Mouse (Mus musculus): ENCODE data around the gene Spg11. TPM values are rescaled to one million over a fixed set of nuclear protein-coding genes. Genes with fewer than 3 reads are reported as not detected.
"Not testable (repeated sequence)": the region's sequence is repeated elsewhere in the genome, so short reads cannot be mapped to it uniquely, and the experiment has no call there.

Gene Spg11
- polyA plus RNA-seq, 1 experiment from 2014 or later = 9.5 TPM

DNA sequence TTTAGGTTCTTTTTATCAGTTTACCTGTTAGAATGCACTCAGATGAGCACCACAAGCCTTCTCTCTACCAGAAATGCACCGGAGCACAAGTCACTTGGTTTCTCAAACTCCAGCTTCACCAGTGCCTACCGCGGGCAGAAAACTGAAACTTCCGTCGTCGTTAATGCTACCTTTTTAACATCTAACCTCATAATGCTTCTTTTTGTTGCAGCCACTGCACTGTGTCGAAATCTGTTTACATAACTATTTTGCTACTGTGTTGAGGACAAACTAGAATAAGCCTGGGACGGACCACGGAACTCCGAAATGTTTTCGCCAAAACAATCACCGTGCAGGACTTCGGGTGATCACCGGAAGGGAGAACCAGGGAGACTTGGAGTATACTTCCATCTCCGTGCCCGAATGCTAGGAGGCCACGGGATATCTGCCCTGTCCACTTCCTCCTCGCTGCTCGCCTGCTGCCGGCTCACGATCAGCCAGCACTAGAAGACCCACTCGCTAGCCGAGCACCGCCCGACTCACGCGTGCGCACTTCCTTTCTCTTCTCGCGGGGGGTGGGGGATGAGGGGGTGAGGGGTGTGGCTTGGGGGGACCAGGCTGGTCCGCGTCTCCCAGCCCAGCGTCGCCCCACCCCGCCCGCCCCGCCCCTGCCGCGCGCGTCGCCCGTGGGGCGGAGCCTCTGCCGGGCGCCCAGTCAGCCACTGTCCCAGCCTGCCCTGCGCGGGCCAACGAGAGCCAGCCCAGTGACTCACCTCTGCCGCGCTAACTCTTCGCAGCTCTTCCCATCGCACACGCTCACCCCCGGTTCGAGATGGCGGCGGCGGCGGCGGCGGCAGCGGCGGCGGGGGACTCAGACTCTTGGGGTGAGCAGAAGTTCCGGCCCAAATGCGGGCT, 90.1 kb downstream of the Spg11 start, which contains the start of gene Eif3j1:
Eif3j1 (plus strand) TSS at position 685 of the 894 bp plus-strand sequence.
- Histone ChIP-seq H3K27ac (replicated peaks; ENCODE audit: low read depth, low read length) (peak within 1 kb of the TSS; percentile 53), H3K4me2 (ENCODE audit: low read depth, severe bottlenecking) (peak within 1 kb of the TSS; percentile 71), H3K4me3 (ENCODE audit: low read depth, low read length) (peak within 1 kb of the TSS; percentile 88), H3K27me3 (ENCODE audit: control insufficient read depth, insufficient read depth, low read length) (no peaks in the 10 kb centered on the region), H3K36me3 (ENCODE audit: control insufficient read depth, insufficient read depth, low read length) (peaks cover 2% of the 10 kb centered on the region; the same call in 1 of the 2 replicates), H3K9ac (ENCODE audit: low read length) (peak within 1 kb of the TSS; percentile 91), H3K4me1 (ENCODE audit: control insufficient read depth, insufficient read depth, low read length) (0 out of 2 replicates have a peak, but pooled peaks cover 2% of the 10 kb centered on the region), H3K9me3 (ENCODE audit: control insufficient read depth, low read length) (no peaks in the 10 kb centered on the region)
- DNase-seq (ENCODE audit: low spot score) = peak; percentile 91
- under 1% methylated on average over 56 of the region's 67 CpGs for WGBS
- ATAC-seq (ENCODE audit: insufficient number of reproducible peaks, low FRiP score, low TSS enrichment, low read depth) = peak; percentile 99

DNA sequence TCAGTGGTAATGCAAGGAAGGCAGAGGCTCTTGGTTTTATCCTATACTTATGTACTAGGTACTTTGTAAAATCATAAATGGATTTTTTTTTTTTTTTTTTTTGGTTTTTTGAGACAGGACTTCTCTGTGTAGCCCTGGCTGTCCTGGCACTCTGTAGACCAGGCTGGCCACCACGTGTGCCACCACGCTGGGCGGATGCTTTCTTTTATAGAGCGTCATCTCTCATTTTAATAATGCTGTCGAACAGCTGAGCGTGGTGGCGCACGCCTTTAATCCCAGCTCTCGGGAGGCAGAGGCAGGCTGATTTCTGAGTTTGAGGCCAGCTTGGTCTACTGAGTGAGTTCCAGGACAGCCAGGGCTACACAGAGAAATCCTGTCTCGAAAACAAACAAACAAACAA, 91.1 kb downstream of the Spg11 start:
- DNase-seq (ENCODE audit: low spot score); H3K9ac ChIP-seq (ENCODE audit: low read length); ATAC-seq (ENCODE audit: insufficient number of reproducible peaks, low FRiP score, low TSS enrichment, low read depth); H3K4me1 ChIP-seq (ENCODE audit: control insufficient read depth, insufficient read depth, low read length); H3K4me3 ChIP-seq (ENCODE audit: low read depth, low read length); H3K9me3 ChIP-seq (ENCODE audit: control insufficient read depth, low read length); H3K36me3 ChIP-seq (ENCODE audit: control insufficient read depth, insufficient read depth, low read length); H3K27ac ChIP-seq (replicated peaks; ENCODE audit: low read depth, low read length); H3K27me3 ChIP-seq (ENCODE audit: control insufficient read depth, insufficient read depth, low read length); H3K4me2 ChIP-seq (ENCODE audit: low read depth, severe bottlenecking): not testable (repeated sequence)
- 93% methylated on average over 10 of the region's 10 CpGs for WGBS

DNA sequence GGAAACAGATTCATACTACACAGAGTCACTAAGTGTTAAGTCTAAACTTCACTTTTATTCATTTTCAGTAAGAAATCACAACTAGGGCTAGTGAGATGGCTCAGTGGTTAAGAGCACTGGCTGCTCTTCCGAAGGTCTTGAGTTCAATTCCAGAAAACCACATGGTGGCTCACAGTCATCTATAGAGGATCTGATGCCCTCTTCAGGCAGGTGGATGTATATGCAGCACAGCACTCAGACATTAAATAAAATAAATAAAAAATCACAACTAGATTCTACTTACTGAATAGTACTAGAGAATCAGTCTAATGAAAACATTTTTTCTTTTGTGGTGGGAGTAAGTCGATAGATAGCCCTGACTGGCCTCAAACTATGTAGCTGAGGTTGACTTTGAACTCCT, 95.9 kb downstream of the Spg11 start:
- H3K27me3 ChIP-seq (ENCODE audit: control insufficient read depth, insufficient read depth, low read length) = no peaks in the 10 kb centered on the region
- DNase-seq (ENCODE audit: low spot score) = no peak
- no peak for ATAC-seq (ENCODE audit: insufficient number of reproducible peaks, low FRiP score, low TSS enrichment, low read depth)
- no peaks in the 10 kb centered on the region for H3K9me3 ChIP-seq (ENCODE audit: control insufficient read depth, low read length)
- H3K36me3 ChIP-seq (ENCODE audit: control insufficient read depth, insufficient read depth, low read length) = no peaks in the 10 kb centered on the region
- no peak overlapping the region for H3K4me2 ChIP-seq (ENCODE audit: low read depth, severe bottlenecking)
- no peaks in the 10 kb centered on the region for H3K4me1 ChIP-seq (ENCODE audit: control insufficient read depth, insufficient read depth, low read length)
- no peak overlapping the region for H3K27ac ChIP-seq (replicated peaks; ENCODE audit: low read depth, low read length)
- no peak overlapping the region for H3K4me3 ChIP-seq (ENCODE audit: low read depth, low read length)
- WGBS = 74% methylated on average over 2 of the region's 2 CpGs
- no peak overlapping the region for H3K9ac ChIP-seq (ENCODE audit: low read length)

DNA sequence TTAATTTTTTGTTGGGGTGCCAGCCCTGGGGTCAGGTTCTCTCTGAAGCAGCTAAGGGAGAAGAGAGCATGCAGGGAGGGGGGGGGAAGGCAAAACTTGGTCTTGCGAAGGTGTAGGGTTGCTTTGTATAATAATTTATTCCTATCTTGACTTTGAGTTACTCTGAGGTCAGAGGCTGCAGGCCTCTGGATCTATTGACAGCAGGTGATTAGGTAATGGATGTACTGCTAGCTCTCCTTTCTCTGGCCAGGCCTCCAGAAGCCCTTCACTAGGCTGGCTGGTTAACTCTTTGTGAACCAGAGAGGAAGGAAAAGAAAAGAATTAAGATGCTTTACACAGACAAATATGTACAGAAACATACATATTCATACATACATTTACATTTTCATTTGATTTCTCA, 99.5 kb downstream of the Spg11 start:
- Histone ChIP-seq H3K4me3 (ENCODE audit: low read depth, low read length) (no peak overlapping the region), H3K4me2 (ENCODE audit: low read depth, severe bottlenecking) (no peak overlapping the region), H3K4me1 (ENCODE audit: control insufficient read depth, insufficient read depth, low read length) (no peaks in the 10 kb centered on the region), H3K36me3 (ENCODE audit: control insufficient read depth, insufficient read depth, low read length) (peaks cover 3% of the 10 kb centered on the region; the same call in 1 of the 2 replicates), H3K27ac (replicated peaks; ENCODE audit: low read depth, low read length) (no peak overlapping the region), H3K9me3 (ENCODE audit: control insufficient read depth, low read length) (no peaks in the 10 kb centered on the region), H3K27me3 (ENCODE audit: control insufficient read depth, insufficient read depth, low read length) (no peaks in the 10 kb centered on the region), H3K9ac (ENCODE audit: low read length) (no peak overlapping the region)
- WGBS = 50% methylated on average over 1 of the region's 1 CpGs
- DNase-seq (ENCODE audit: low spot score) (no peak), ATAC-seq (ENCODE audit: insufficient number of reproducible peaks, low FRiP score, low TSS enrichment, low read depth) (no peak)

GRCm38 (mm10) chr2:122011441-122011840, 106.7 kb downstream of the Spg11 start:
- WGBS = 89% methylated on average over 7 of the region's 7 CpGs

GRCm38 (mm10) chr2:122008832-122009231, 109.4 kb downstream of the Spg11 start:
- H3K36me3 ChIP-seq (ENCODE audit: control insufficient read depth, insufficient read depth, low read length) = peaks cover under 1% of the 10 kb centered on the region; the same call in 1 of the 2 replicates
- WGBS = 22% methylated on average over 3 of the region's 3 CpGs
- DNase-seq (ENCODE audit: low spot score) = peak; percentile 57

More at GRCm38 (mm10) chr2:122011441-122011840, 106.7 kb downstream of the Spg11 start:
- H3K27me3 ChIP-seq (ENCODE audit: control insufficient read depth, insufficient read depth, low read length) = no peaks in the 10 kb centered on the region
- H3K9ac ChIP-seq (ENCODE audit: low read length) = no peak overlapping the region
- DNase-seq (ENCODE audit: low spot score) (no peak), ATAC-seq (ENCODE audit: insufficient number of reproducible peaks, low FRiP score, low TSS enrichment, low read depth) (no peak)
- H3K36me3 ChIP-seq (ENCODE audit: control insufficient read depth, insufficient read depth, low read length) = peaks cover 3% of the 10 kb centered on the region; the same call in 1 of the 2 replicates
- no peak overlapping the region for H3K27ac ChIP-seq (replicated peaks; ENCODE audit: low read depth, low read length)
- no peak overlapping the region for H3K4me3 ChIP-seq (ENCODE audit: low read depth, low read length)
- no peaks in the 10 kb centered on the region for H3K9me3 ChIP-seq (ENCODE audit: control insufficient read depth, low read length)
- no peaks in the 10 kb centered on the region for H3K4me1 ChIP-seq (ENCODE audit: control insufficient read depth, insufficient read depth, low read length)
- no peak overlapping the region for H3K4me2 ChIP-seq (ENCODE audit: low read depth, severe bottlenecking)

More at GRCm38 (mm10) chr2:122008832-122009231, 109.4 kb downstream of the Spg11 start:
- ATAC-seq (ENCODE audit: insufficient number of reproducible peaks, low FRiP score, low TSS enrichment, low read depth) = no peak
- no peak overlapping the region for H3K4me2 ChIP-seq (ENCODE audit: low read depth, severe bottlenecking)
- no peaks in the 10 kb centered on the region for H3K4me1 ChIP-seq (ENCODE audit: control insufficient read depth, insufficient read depth, low read length)
- H3K9me3 ChIP-seq (ENCODE audit: control insufficient read depth, low read length) = no peaks in the 10 kb centered on the region
- no peak overlapping the region for H3K9ac ChIP-seq (ENCODE audit: low read length)
- H3K27me3 ChIP-seq (ENCODE audit: control insufficient read depth, insufficient read depth, low read length) = no peaks in the 10 kb centered on the region
- no peak overlapping the region for H3K4me3 ChIP-seq (ENCODE audit: low read depth, low read length)
- H3K27ac ChIP-seq (replicated peaks; ENCODE audit: low read depth, low read length) = no peak overlapping the region

Small RNA genes within 50 kb of the gene (microRNA-seq; reads per million reads assigned to microRNA genes)
- gene Gm47314 = not detected

Other genes with a start within 250 kb of the Spg11 start
- 63.1 and 68.8 TPM in 2 replicates for gene Ctdspl2, start 162.4 kb downstream of the Spg11 start, polyA plus RNA-seq (2014; fragmentation: Nextera tagmentation; extraction: Ambion mirVana)
- gene Mageb3, start 162.3 kb downstream of the Spg11 start, polyA plus RNA-seq (2014; fragmentation: Nextera tagmentation; extraction: Ambion mirVana) = 0.21 and 0.35 TPM in 2 replicates
- 15.1 and 15.4 TPM in 2 replicates for gene Eif3j1, start 89.8 kb downstream of the Spg11 start, polyA plus RNA-seq (2014; fragmentation: Nextera tagmentation; extraction: Ambion mirVana)
- gene B2m, start 29.3 kb upstream of the Spg11 start, polyA plus RNA-seq (2014; fragmentation: Nextera tagmentation; extraction: Ambion mirVana) = 112 and 118 TPM in 2 replicates
- gene Trim69, start 42.3 kb upstream of the Spg11 start, polyA plus RNA-seq (2014; fragmentation: Nextera tagmentation; extraction: Ambion mirVana) = 0.17 TPM in 1 of 2 replicates, not detected in the other
- not detected in 2 replicates for gene Patl2, start 67.8 kb upstream of the Spg11 start, polyA plus RNA-seq (2014; fragmentation: Nextera tagmentation; extraction: Ambion mirVana)
- gene Terb2, start 67.9 kb upstream of the Spg11 start, polyA plus RNA-seq (2014; fragmentation: Nextera tagmentation; extraction: Ambion mirVana) = not detected in 2 replicates
- gene Sord, start 116.4 kb upstream of the Spg11 start, polyA plus RNA-seq (2014; fragmentation: Nextera tagmentation; extraction: Ambion mirVana) = 17.0 and 17.1 TPM in 2 replicates
- gene Duox2, start 180.1 kb upstream of the Spg11 start, polyA plus RNA-seq (2014; fragmentation: Nextera tagmentation; extraction: Ambion mirVana) = not detected in 2 replicates
- gene Duoxa2, start 180.5 kb upstream of the Spg11 start, polyA plus RNA-seq (2014; fragmentation: Nextera tagmentation; extraction: Ambion mirVana) = not detected in 2 replicates
- gene Duoxa1, start 195.3 kb upstream of the Spg11 start, polyA plus RNA-seq (2014; fragmentation: Nextera tagmentation; extraction: Ambion mirVana) = 0.72 and 1.0 TPM in 2 replicates
- gene Duox1, start 197.3 kb upstream of the Spg11 start, polyA plus RNA-seq (2014; fragmentation: Nextera tagmentation; extraction: Ambion mirVana) = 0.04 and 0.13 TPM in 2 replicates

All from limb, embryonic 11.5 days (tissue).